Mouse (Mus musculus): Measurements from ENCODE around the gene AB124611. TPM values are rescaled to one million over a fixed set of nuclear protein-coding genes. Genes with fewer than 3 reads are reported as not detected.
"Not testable (repeated sequence)": the region's sequence is repeated elsewhere in the genome, so short reads cannot be mapped to it uniquely, and the experiment has no call there.

The AB124611 gene
- 5.3 and 5.7 TPM in 2 replicates for polyA plus RNA-seq (2012; rRNA removed)
- polyA plus RNA-seq (2014; fragmentation: Nextera tagmentation; extraction: Ambion mirVana), result 2.1 and 2.3 TPM in 2 replicates

- H3K4me2 ChIP-seq (ENCODE audit: low read depth), result peak within 1 kb of the TSS; percentile 20; the same call in 1 of the 2 replicates
- no peaks in the 10 kb centered on the region for H3K36me3 ChIP-seq (replicated peaks; ENCODE audit: control insufficient read depth, insufficient read depth, low read depth)
- H3K4me1 ChIP-seq (replicated peaks; ENCODE audit: control insufficient read depth in 2 of 2, insufficient read depth in 2 of 2, low read length in 1 of 2), result 0 out of 4 replicates have a peak, but pooled peaks cover 0 to 2% of the 10 kb centered on the region in 2 experiments
- H3K27me3 ChIP-seq (ENCODE audit: control insufficient read depth, insufficient read depth, low read length), result no peaks in the 10 kb centered on the region
- no peak within 1 kb of the TSS; the same call in 1 of the 2 replicates for H3K9ac ChIP-seq (replicated peaks)
- 30% methylated on average over 14 of the region's 14 CpGs for WGBS (ENCODE audit: insufficient replicate concordance)
- no peak within 1 kb of the TSS for H3K27ac ChIP-seq
- peak within 1 kb of the TSS in 1 of 2 experiments; percentile 19; a peak in 3 of 4 replicates for H3K4me3 ChIP-seq (ENCODE audit: insufficient read depth in 1 of 2, low read depth in 2 of 2, low read length in 2 of 2)
- TF ChIP-seq CTCF (IDR thresholded peaks at IDR 0.05; ENCODE audit: low read depth), result no peak
- no peak for TF ChIP-seq EP300 (IDR thresholded peaks at IDR 0.05; ENCODE audit: low read depth)
- no peak for ATAC-seq (ENCODE audit: insufficient read depth)
- no peaks in the 10 kb centered on the region for H3K9me3 ChIP-seq (ENCODE audit: control insufficient read depth, low read length)
- no peak for DNase-seq (ENCODE audit: low read depth in 3 of 3, low spot score in 3 of 3)
Measured at GRCm38 (mm10) chr9:21525937-21526633, at the start of gene AB124611. TSS of gene AB124611 (plus strand) at chr9:21526176.

GRCm38 (mm10) chr9:21477707-21478106 is 48.3 kb upstream of the AB124611 start:
- 94% methylated on average over 6 of the region's 6 CpGs for WGBS (ENCODE audit: insufficient replicate concordance)
- H3K27ac ChIP-seq, result no peak overlapping the region

GRCm38 (mm10) chr9:21484065-21484464 is 41.9 kb upstream of the AB124611 start:
- H3K27ac ChIP-seq, result no peak overlapping the region
- WGBS (ENCODE audit: insufficient replicate concordance), result 88% methylated on average over 4 of the region's 4 CpGs
- DNase-seq (ENCODE audit: low read depth in 3 of 3, low spot score in 3 of 3), result no peak
- no peak overlapping the region for H3K4me3 ChIP-seq (ENCODE audit: insufficient read depth in 1 of 2, low read depth in 2 of 2, low read length in 2 of 2)
- ATAC-seq (ENCODE audit: insufficient read depth), result no peak
- no peaks in the 10 kb centered on the region for H3K4me1 ChIP-seq (replicated peaks; ENCODE audit: control insufficient read depth in 2 of 2, insufficient read depth in 2 of 2, low read length in 1 of 2)
- peaks cover 44% of the 10 kb centered on the region for H3K36me3 ChIP-seq (replicated peaks; ENCODE audit: control insufficient read depth, insufficient read depth, low read depth)
- no peak for TF ChIP-seq CTCF (IDR thresholded peaks at IDR 0.05; ENCODE audit: low read depth)
- TF ChIP-seq EP300 (IDR thresholded peaks at IDR 0.05; ENCODE audit: low read depth), result no peak
- no peaks in the 10 kb centered on the region for H3K9me3 ChIP-seq (ENCODE audit: control insufficient read depth, low read length)
- H3K4me2 ChIP-seq (ENCODE audit: low read depth), result no peak overlapping the region
- no peaks in the 10 kb centered on the region for H3K27me3 ChIP-seq (ENCODE audit: control insufficient read depth, insufficient read depth, low read length)
- no peak overlapping the region for H3K9ac ChIP-seq (replicated peaks)

More at GRCm38 (mm10) chr9:21477707-21478106, 48.3 kb upstream of the AB124611 start:
- H3K4me2 ChIP-seq (ENCODE audit: low read depth), result no peak overlapping the region
- no peak for ATAC-seq (ENCODE audit: insufficient read depth)
- peak; percentile 50 for TF ChIP-seq CTCF (IDR thresholded peaks at IDR 0.05; ENCODE audit: low read depth)
- TF ChIP-seq EP300 (IDR thresholded peaks at IDR 0.05; ENCODE audit: low read depth), result no peak
- H3K9me3 ChIP-seq (ENCODE audit: control insufficient read depth, low read length), result no peaks in the 10 kb centered on the region
- no peaks in the 10 kb centered on the region for H3K4me1 ChIP-seq (replicated peaks; ENCODE audit: control insufficient read depth in 2 of 2, insufficient read depth in 2 of 2, low read length in 1 of 2)
- H3K27me3 ChIP-seq (ENCODE audit: control insufficient read depth, insufficient read depth, low read length), result no peaks in the 10 kb centered on the region
- DNase-seq (ENCODE audit: low read depth in 3 of 3, low spot score in 3 of 3), result no peak
- peaks cover 68% of the 10 kb centered on the region for H3K36me3 ChIP-seq (replicated peaks; ENCODE audit: control insufficient read depth, insufficient read depth, low read depth)
- no peak overlapping the region for H3K9ac ChIP-seq (replicated peaks)
- H3K4me3 ChIP-seq (ENCODE audit: insufficient read depth in 1 of 2, low read depth in 2 of 2, low read length in 2 of 2), result no peak overlapping the region

- H3K4me2 ChIP-seq (ENCODE audit: low read depth); ATAC-seq (ENCODE audit: insufficient read depth); H3K27me3 ChIP-seq (ENCODE audit: control insufficient read depth, insufficient read depth, low read length); DNase-seq (ENCODE audit: low read depth in 3 of 3, low spot score in 3 of 3); H3K9me3 ChIP-seq (ENCODE audit: control insufficient read depth, low read length); H3K4me3 ChIP-seq (ENCODE audit: insufficient read depth in 1 of 2, low read depth in 2 of 2, low read length in 2 of 2); H3K4me1 ChIP-seq (replicated peaks; ENCODE audit: control insufficient read depth in 2 of 2, insufficient read depth in 2 of 2, low read length in 1 of 2); H3K27ac ChIP-seq; H3K9ac ChIP-seq (replicated peaks): not testable (repeated sequence)
- H3K36me3 ChIP-seq (replicated peaks; ENCODE audit: control insufficient read depth, insufficient read depth, low read depth), result peaks cover 24% of the 10 kb centered on the region
- WGBS (ENCODE audit: insufficient replicate concordance), result 87% methylated on average over 1 of the region's 2 CpGs
Measured at GRCm38 (mm10) chr9:21488246-21488645, 37.7 kb upstream of the AB124611 start.

GRCm38 (mm10) chr9:21490696-21491095 is 35.3 kb upstream of the AB124611 start:
- H3K9me3 ChIP-seq (ENCODE audit: control insufficient read depth, low read length), result no peaks in the 10 kb centered on the region
- no peak overlapping the region for H3K4me3 ChIP-seq (ENCODE audit: insufficient read depth in 1 of 2, low read depth in 2 of 2, low read length in 2 of 2)
- peaks cover 15% of the 10 kb centered on the region for H3K36me3 ChIP-seq (replicated peaks; ENCODE audit: control insufficient read depth, insufficient read depth, low read depth)
- ATAC-seq (ENCODE audit: insufficient read depth), result no peak
- H3K9ac ChIP-seq (replicated peaks), result no peak overlapping the region
- DNase-seq (ENCODE audit: low read depth in 3 of 3, low spot score in 3 of 3), result no peak
- no peaks in the 10 kb centered on the region for H3K27me3 ChIP-seq (ENCODE audit: control insufficient read depth, insufficient read depth, low read length)
- no peak for TF ChIP-seq EP300 (IDR thresholded peaks at IDR 0.05; ENCODE audit: low read depth)
- no peak for TF ChIP-seq CTCF (IDR thresholded peaks at IDR 0.05; ENCODE audit: low read depth)
- no peak overlapping the region for H3K27ac ChIP-seq
- no peaks in the 10 kb centered on the region for H3K4me1 ChIP-seq (replicated peaks; ENCODE audit: control insufficient read depth in 2 of 2, insufficient read depth in 2 of 2, low read length in 1 of 2)
- WGBS (ENCODE audit: insufficient replicate concordance), result 87% methylated on average over 9 of the region's 9 CpGs
- H3K4me2 ChIP-seq (ENCODE audit: low read depth), result no peak overlapping the region
